Mouse (Mus musculus) thymus, adult 2 months (tissue): ENCODE measurements around the gene Cnn1. TPM values are rescaled to one million over a fixed set of nuclear protein-coding genes. Genes with fewer than 3 reads are reported as not detected.

ENCODE experiments used
- DNase-seq: peaks from one replicate; pipeline ENCODE4 v3.0.0; 2021
- H3K27ac ChIP-seq: fragments of 200-500 bp; 2 replicates; pipeline ENCODE4 v1.5.1; 2012; ENCODE audit warnings: low read length, control low read depth; ENCODE audit not compliant: control insufficient read depth, insufficient read depth
- H3K27me3 ChIP-seq: fragments of 200-500 bp; 2 replicates; pipeline ENCODE4 v1.6.1; 2012; ENCODE audit warnings: mild to moderate bottlenecking, low read length, moderate library complexity, mixed read lengths; ENCODE audit not compliant: control insufficient read depth, insufficient read depth
- H3K36me3 ChIP-seq: fragments of 200-500 bp; 2 replicates; pipeline ENCODE4 v1.6.1; 2012; ENCODE audit warnings: mild to moderate bottlenecking, low read length, moderate library complexity; ENCODE audit not compliant: control insufficient read depth, insufficient read depth
- H3K4me1 ChIP-seq: fragments of 200-500 bp; replicated peaks from 2 replicates; pipeline ENCODE4 v1.6.1; 2012; ENCODE audit warnings: low read length; ENCODE audit not compliant: control insufficient read depth, insufficient read depth
- H3K4me3 ChIP-seq: fragments of 200-500 bp; 2 replicates; pipeline ENCODE4 v1.5.1; 2012; ENCODE audit warnings: mild to moderate bottlenecking, low read length, control low read depth, moderate library complexity; ENCODE audit not compliant: control insufficient read depth, insufficient read depth
- CTCF ChIP-seq: fragments of 200-500 bp; IDR thresholded peaks from 2 replicates; pipeline ENCODE4 v1.5.1; 2012; ENCODE audit warnings: mild to moderate bottlenecking, control low read depth, low read length, moderate library complexity, borderline replicate concordance; ENCODE audit not compliant: control insufficient read depth, poor library complexity, insufficient read depth; ENCODE audit errors: extremely low read depth
- POLR2A ChIP-seq: fragments of 200-500 bp; IDR thresholded peaks from 2 replicates; pipeline ENCODE4 v1.6.1; 2012; ENCODE audit warnings: mild to moderate bottlenecking, low read length, control low read depth, moderate library complexity; ENCODE audit not compliant: control insufficient read depth, poor library complexity, insufficient read depth; ENCODE audit errors: extremely low read depth
- WGBS: fragments of 180-500 bp; shearing (Covaris S2); methylation state at CpG from one replicate; pipeline ENCODE4 v1.1.7; 2018; 5-methylcytosine and 5-hydroxymethylcytosine counted together
- polyA plus RNA-seq: library from polyadenylated mRNA; depleted of rRNA; stranded (reverse); fragments of >200 nt; gene quantifications from 2 replicates; pipeline ENCODE4 v1.2.3, GENCODE M21; 2012; rRNA removed

The Cnn1 gene
- 4.3 and 5.0 TPM in 2 replicates for polyA plus RNA-seq

- no peak within 1 kb of the TSS for H3K27ac ChIP-seq
- no peak for TF ChIP-seq POLR2A
- TF ChIP-seq CTCF: no peak
- WGBS: 23% methylated on average over 14 of the region's 14 CpGs
- H3K4me3 ChIP-seq: no peak within 1 kb of the TSS
- no peaks in the 10 kb centered on the region; the same call in 1 of the 2 replicates for H3K27me3 ChIP-seq
- peaks cover 3% of the 10 kb centered on the region; the same call in 1 of the 2 replicates for H3K4me1 ChIP-seq
- no peaks in the 10 kb centered on the region for H3K36me3 ChIP-seq
- no peak for DNase-seq
Observed at GRCm38 (mm10) chr9:22098993-22099696, at the start of gene Cnn1. TSS of gene Cnn1 (plus strand) at chr9:22099216.

GRCm38 (mm10) chr9:22049315-22049714 is 49.7 kb upstream of the Cnn1 start:
- H3K4me3 ChIP-seq: no peak overlapping the region
- no peak for DNase-seq
- no peak overlapping the region for H3K27ac ChIP-seq
- TF ChIP-seq POLR2A (no peak), CTCF (no peak)
- H3K27me3 ChIP-seq: peaks cover 10% of the 10 kb centered on the region; the same call in 1 of the 2 replicates
- H3K4me1 ChIP-seq: peaks cover 17% of the 10 kb centered on the region
- 78% methylated on average over 11 of the region's 11 CpGs for WGBS
- no peaks in the 10 kb centered on the region for H3K36me3 ChIP-seq

GRCm38 (mm10) chr9:22049721-22050270 is 49.2 kb upstream of the Cnn1 start:
- TF ChIP-seq POLR2A: no peak
- 65% methylated on average over 4 of the region's 4 CpGs for WGBS
- Histone ChIP-seq H3K4me1 (peaks cover 21% of the 10 kb centered on the region), H3K27ac (no peak overlapping the region), H3K27me3 (peaks cover 10% of the 10 kb centered on the region; the same call in 1 of the 2 replicates), H3K4me3 (no peak overlapping the region), H3K36me3 (no peaks in the 10 kb centered on the region)
- no peak for DNase-seq

GRCm38 (mm10) chr9:22050351-22050889 is 48.6 kb upstream of the Cnn1 start:
- Histone ChIP-seq H3K4me1 (peaks cover 21% of the 10 kb centered on the region), H3K27ac (no peak overlapping the region), H3K36me3 (no peaks in the 10 kb centered on the region), H3K27me3 (peaks cover 10% of the 10 kb centered on the region; the same call in 1 of the 2 replicates), H3K4me3 (no peak overlapping the region)
- DNase-seq: peak; percentile 26
- WGBS: 5% methylated on average over 43 of the region's 43 CpGs
- TF ChIP-seq CTCF: no peak
- TF ChIP-seq POLR2A: no peak

- H3K36me3 ChIP-seq: no peaks in the 10 kb centered on the region
- H3K27ac ChIP-seq: no peak overlapping the region
- no peak for DNase-seq
- no peak overlapping the region for H3K4me3 ChIP-seq
- no peak for TF ChIP-seq POLR2A
- no peak for TF ChIP-seq CTCF
- peaks cover 10% of the 10 kb centered on the region; the same call in 1 of the 2 replicates for H3K27me3 ChIP-seq
- H3K4me1 ChIP-seq: peaks cover 21% of the 10 kb centered on the region
- WGBS: 8% methylated on average over 54 of the region's 67 CpGs
Observed at GRCm38 (mm10) chr9:22051161-22051957, 47.7 kb upstream of the Cnn1 start.

- no peak for TF ChIP-seq POLR2A
- H3K36me3 ChIP-seq: no peaks in the 10 kb centered on the region
- no peak within 1 kb of the TSS for H3K4me3 ChIP-seq
- peaks cover 21% of the 10 kb centered on the region for H3K4me1 ChIP-seq
- 6% methylated on average over 25 of the region's 28 CpGs for WGBS
- DNase-seq: peak; percentile 54
- peaks cover 10% of the 10 kb centered on the region; the same call in 1 of the 2 replicates for H3K27me3 ChIP-seq
- H3K27ac ChIP-seq: no peak within 1 kb of the TSS
Observed at GRCm38 (mm10) chr9:22051958-22052254, 47.1 kb upstream of the Cnn1 start, which contains the start of gene Elavl3. TSS of gene Elavl3 (minus strand) at chr9:22052023.
